Mouse (Mus musculus): ENCODE data around the gene Adam11.

Gene Adam11

GRCm38 (mm10) chr11:102753591-102754324 lies 7.5 kb upstream of the Adam11 start:
- in situ Hi-C loops (cut with MboI; ENCODE audit: low sequenced_read_pairs), result no loop called here

- in situ Hi-C loops (cut with MboI; ENCODE audit: low sequenced_read_pairs), result no loop called here
Observed at GRCm38 (mm10) chr11:102754416-102754815, 6.8 kb upstream of the Adam11 start.

- in situ Hi-C loops (cut with MboI; ENCODE audit: low sequenced_read_pairs), result no loop called here
Observed at GRCm38 (mm10) chr11:102755391-102755790, 5.8 kb upstream of the Adam11 start.

GRCm38 (mm10) chr11:102758977-102759376 lies 2.3 kb upstream of the Adam11 start:
- in situ Hi-C loops (cut with MboI; ENCODE audit: low sequenced_read_pairs), result no loop called here

GRCm38 (mm10) chr11:102760805-102761308 lies 382 bp upstream of the Adam11 start:
- in situ Hi-C loops (cut with MboI; ENCODE audit: low sequenced_read_pairs), result no loop called here

GRCm38 (mm10) chr11:102762248-102762647 lies 1.0 kb downstream of the Adam11 start:
- in situ Hi-C loops (cut with MboI; ENCODE audit: low sequenced_read_pairs), result no loop called here

- in situ Hi-C loops (cut with MboI; ENCODE audit: low sequenced_read_pairs), result no loop called here
Observed at GRCm38 (mm10) chr11:102763009-102763767, 1.9 kb downstream of the Adam11 start.

- in situ Hi-C loops (cut with MboI; ENCODE audit: low sequenced_read_pairs), result no loop called here
Observed at GRCm38 (mm10) chr11:102765416-102765815, 4.2 kb downstream of the Adam11 start.

- in situ Hi-C loops (cut with MboI; ENCODE audit: low sequenced_read_pairs), result no loop called here
Observed at GRCm38 (mm10) chr11:102767055-102767670, 5.9 kb downstream of the Adam11 start.

GRCm38 (mm10) chr11:102769141-102769540 lies 7.9 kb downstream of the Adam11 start:
- in situ Hi-C loops (cut with MboI; ENCODE audit: low sequenced_read_pairs), result no loop called here

- in situ Hi-C loops (cut with MboI; ENCODE audit: low sequenced_read_pairs), result no loop called here
Observed at GRCm38 (mm10) chr11:102769993-102770661, 8.9 kb downstream of the Adam11 start.

GRCm38 (mm10) chr11:102770662-102771435 lies 9.6 kb downstream of the Adam11 start:
- in situ Hi-C loops (cut with MboI; ENCODE audit: low sequenced_read_pairs), result no loop called here

- in situ Hi-C loops (cut with MboI; ENCODE audit: low sequenced_read_pairs), result no loop called here
Observed at GRCm38 (mm10) chr11:102771916-102772714, 10.9 kb downstream of the Adam11 start.

- in situ Hi-C loops (cut with MboI; ENCODE audit: low sequenced_read_pairs), result no loop called here
Observed at GRCm38 (mm10) chr11:102772771-102773700, 11.8 kb downstream of the Adam11 start.

- in situ Hi-C loops (cut with MboI; ENCODE audit: low sequenced_read_pairs), result no loop called here
Observed at GRCm38 (mm10) chr11:102773713-102774611, 12.7 kb downstream of the Adam11 start.

GRCm38 (mm10) chr11:102774621-102775141 lies 13.4 kb downstream of the Adam11 start:
- in situ Hi-C loops (cut with MboI; ENCODE audit: low sequenced_read_pairs), result no loop called here

- in situ Hi-C loops (cut with MboI; ENCODE audit: low sequenced_read_pairs), result no loop called here
Observed at GRCm38 (mm10) chr11:102777598-102777997, 16.4 kb downstream of the Adam11 start.

Measured in CH12F3 (cell line).